Mouse (Mus musculus): ENCODE data around the gene Itga4.

GRCm38 (mm10) chr2:79244743-79245142 lies 10.5 kb upstream of the Itga4 start:
- TF ChIP-seq TAL1 (IDR thresholded peaks at IDR 0.05; ENCODE audit: low read length) (no peak), GATA1 (IDR thresholded peaks at IDR 0.05; ENCODE audit: low read length) (no peak)
